Mouse (Mus musculus): ENCODE results near the gene Vmn1r184. TPM values are rescaled to one million over a fixed set of nuclear protein-coding genes. Genes with fewer than 3 reads are reported as not detected.
"Not testable (repeated sequence)": the region's sequence is repeated elsewhere in the genome, so short reads cannot be mapped to it uniquely, and the experiment has no call there.

The Vmn1r184 gene
- not detected in 2 replicates for polyA plus RNA-seq (2015; fragmentation: Nextera tagmentation; extraction: Ambion mirVana)

GRCm38 (mm10) chr7:26260034-26260433 is at the start of gene Vmn1r184:
Gene Vmn1r184, plus strand, starts transcription at chr7:26260334.
- 68% methylated on average over 1 of the region's 1 CpGs for WGBS
- not testable (repeated sequence) for ATAC-seq (replicated peaks); H3K27ac ChIP-seq (replicated peaks); H3K27me3 ChIP-seq; H3K9me3 ChIP-seq; H3K4me1 ChIP-seq; H3K9ac ChIP-seq (replicated peaks); H3K36me3 ChIP-seq; H3K4me3 ChIP-seq; H3K4me2 ChIP-seq (replicated peaks)

GRCm38 (mm10) chr7:26303429-26304166 is 43.5 kb downstream of the Vmn1r184 start:
- H3K27ac ChIP-seq (replicated peaks); H3K4me3 ChIP-seq; H3K4me2 ChIP-seq (replicated peaks); H3K36me3 ChIP-seq; ATAC-seq (replicated peaks); H3K9ac ChIP-seq (replicated peaks); H3K9me3 ChIP-seq; H3K4me1 ChIP-seq; H3K27me3 ChIP-seq: not testable (repeated sequence)
- 84% methylated on average over 8 of the region's 8 CpGs for WGBS

GRCm38 (mm10) chr7:26306926-26307325 is 46.8 kb downstream of the Vmn1r184 start, which contains the start of gene Cyp2a4:
Gene Cyp2a4, plus strand, starts transcription at chr7:26307169.
- not testable (repeated sequence) for H3K9ac ChIP-seq (replicated peaks); ATAC-seq (replicated peaks); H3K27me3 ChIP-seq; H3K4me2 ChIP-seq (replicated peaks); H3K27ac ChIP-seq (replicated peaks); H3K4me1 ChIP-seq; H3K36me3 ChIP-seq; H3K9me3 ChIP-seq; H3K4me3 ChIP-seq
- WGBS: 66% methylated on average over 2 of the region's 2 CpGs

GRCm38 (mm10) chr7:26311786-26312185 is 51.7 kb downstream of the Vmn1r184 start:
- not testable (repeated sequence) for H3K4me2 ChIP-seq (replicated peaks); H3K4me3 ChIP-seq; ATAC-seq (replicated peaks); H3K36me3 ChIP-seq; H3K9me3 ChIP-seq; H3K4me1 ChIP-seq; H3K27ac ChIP-seq (replicated peaks); H3K9ac ChIP-seq (replicated peaks); H3K27me3 ChIP-seq
- WGBS: 87% methylated on average over 4 of the region's 4 CpGs

GRCm38 (mm10) chr7:26315194-26315593 is 55.1 kb downstream of the Vmn1r184 start:
- 94% methylated on average over 2 of the region's 2 CpGs for WGBS
- not testable (repeated sequence) for H3K36me3 ChIP-seq; H3K4me1 ChIP-seq; H3K9me3 ChIP-seq; H3K27ac ChIP-seq (replicated peaks); H3K4me3 ChIP-seq; H3K4me2 ChIP-seq (replicated peaks); H3K27me3 ChIP-seq; ATAC-seq (replicated peaks); H3K9ac ChIP-seq (replicated peaks)

GRCm38 (mm10) chr7:26315809-26316208 is 55.7 kb downstream of the Vmn1r184 start:
- ATAC-seq (replicated peaks); H3K4me1 ChIP-seq; H3K36me3 ChIP-seq; H3K4me3 ChIP-seq; H3K9me3 ChIP-seq; H3K27me3 ChIP-seq; H3K27ac ChIP-seq (replicated peaks); H3K9ac ChIP-seq (replicated peaks); H3K4me2 ChIP-seq (replicated peaks): not testable (repeated sequence)
- WGBS: 86% methylated on average over 4 of the region's 4 CpGs

Other genes with a start within 250 kb of the Vmn1r184 start
- not detected in 2 replicates for gene Cyp2b13, start 198.8 kb upstream of the Vmn1r184 start, polyA plus RNA-seq (2015; fragmentation: Nextera tagmentation; extraction: Ambion mirVana)
- gene Cyp2b9, start 86.9 kb upstream of the Vmn1r184 start, polyA plus RNA-seq (2015; fragmentation: Nextera tagmentation; extraction: Ambion mirVana): not detected in 2 replicates
- gene Cyp2a4, start 46.8 kb downstream of the Vmn1r184 start, polyA plus RNA-seq (2015; fragmentation: Nextera tagmentation; extraction: Ambion mirVana): not detected in 2 replicates
- gene Nlrp9c, start 143.4 kb downstream of the Vmn1r184 start, polyA plus RNA-seq (2015; fragmentation: Nextera tagmentation; extraction: Ambion mirVana): not detected in 2 replicates
- not detected in 2 replicates for gene Nlrp4a, start 174.8 kb downstream of the Vmn1r184 start, polyA plus RNA-seq (2015; fragmentation: Nextera tagmentation; extraction: Ambion mirVana)

Data from forebrain, embryonic 15.5 days (tissue).